Mouse (Mus musculus) cerebellum, adult 18-20 months (tissue): Measurements from ENCODE around the gene Sema4f.

Experiments
- DNase-seq, 2 experiments: peaks; one replicate each; pipeline ENCODE4 v3.0.0; 2021

Sema4f gene

DNA sequence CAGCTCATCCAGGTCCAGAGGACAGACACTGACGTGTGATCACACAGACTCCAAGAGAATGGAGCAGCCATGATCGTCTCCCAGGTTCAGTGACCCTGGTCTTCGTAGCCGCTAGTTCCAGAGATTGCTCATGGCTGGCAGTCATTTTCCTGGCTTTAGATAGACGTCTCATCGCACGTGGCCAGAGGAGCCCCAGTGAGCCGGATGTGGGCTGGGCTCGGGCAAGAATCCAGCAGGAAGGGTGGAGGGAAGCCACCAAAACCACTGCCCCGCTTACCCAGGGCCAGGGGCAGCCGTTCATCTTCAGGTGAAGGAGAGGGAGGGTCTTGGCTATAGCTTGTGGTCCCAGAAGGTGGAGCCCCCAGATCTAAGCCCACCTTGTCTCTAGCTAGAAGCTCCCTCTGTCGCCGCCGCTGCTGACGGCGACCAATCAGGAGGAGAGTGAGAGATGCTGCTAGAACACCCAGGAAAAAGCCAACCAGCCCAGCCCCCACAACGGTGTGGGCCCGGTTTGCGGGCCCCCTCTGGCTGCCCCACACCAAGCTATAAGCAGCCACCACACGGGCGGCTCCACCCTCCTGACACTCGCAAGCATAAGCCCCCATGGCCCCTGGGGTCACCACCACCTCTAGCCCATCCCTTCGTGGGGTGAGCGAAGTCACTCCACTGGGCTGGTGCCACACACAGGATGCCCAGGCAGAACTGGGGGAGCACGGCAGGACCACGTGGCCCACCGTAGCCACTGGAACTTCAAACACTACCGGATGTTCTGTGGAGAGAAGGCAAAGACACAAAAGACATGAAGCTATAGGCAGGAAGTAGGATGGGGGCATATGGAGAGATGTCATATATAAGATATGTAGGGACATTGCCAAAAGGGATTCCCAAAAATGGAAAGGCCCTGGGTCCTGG is 26.0 kb downstream of the Sema4f start:
- no peak for DNase-seq

DNA sequence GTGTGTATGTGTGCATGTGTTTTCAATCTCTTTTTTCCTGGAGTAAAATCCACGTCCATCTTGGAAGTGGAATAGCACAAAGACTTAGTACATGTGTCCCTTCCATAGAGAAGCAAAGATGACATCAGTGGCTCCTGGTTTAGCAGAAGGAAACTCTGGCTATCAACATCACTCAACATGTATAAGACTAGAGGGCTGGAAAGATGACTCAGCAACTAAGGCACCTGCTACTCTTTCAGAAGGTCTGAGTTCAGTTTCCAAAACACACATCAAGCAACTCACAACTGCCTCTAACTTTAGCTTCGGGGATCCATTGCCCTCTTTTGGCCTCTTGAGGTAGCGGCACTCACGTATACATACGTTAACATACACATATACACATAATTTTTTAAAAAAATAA is 28.3 kb downstream of the Sema4f start:
- no peak for DNase-seq

DNA sequence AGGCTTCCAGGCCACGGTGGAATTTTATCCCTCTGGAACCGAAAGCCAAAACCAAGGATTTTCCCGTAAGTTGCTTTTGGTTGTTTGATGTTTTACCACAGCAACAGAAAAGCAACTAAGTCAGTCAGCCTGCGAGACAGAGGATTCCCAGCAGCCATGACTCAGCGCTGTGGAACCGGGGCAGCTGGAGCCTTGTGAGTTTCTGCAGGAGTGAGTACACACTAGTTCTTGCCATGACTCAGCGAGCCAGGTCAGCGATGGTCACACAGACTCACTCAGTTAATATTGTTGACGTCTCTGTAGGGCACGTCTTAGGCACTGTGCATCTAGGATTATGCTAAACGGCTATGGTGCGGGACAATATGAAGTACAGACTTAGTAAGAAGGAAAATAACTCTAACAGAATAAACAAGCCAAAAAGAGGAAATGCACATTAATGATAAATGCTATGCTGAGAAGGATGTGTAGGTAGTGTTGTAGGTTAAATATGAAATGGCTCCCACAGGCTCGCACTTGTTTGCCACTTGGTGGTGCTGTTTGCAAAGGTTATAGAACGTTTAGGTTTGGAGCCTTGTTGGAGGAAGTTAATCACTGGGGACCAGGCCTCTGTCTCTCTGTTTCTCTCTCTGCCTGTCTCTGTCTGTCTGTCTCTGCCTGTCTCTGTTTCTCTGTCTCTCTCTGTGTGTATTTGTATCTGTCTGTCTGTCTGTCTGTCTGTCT is 30.3 kb downstream of the Sema4f start:
- DNase-seq = peak; percentile 64 to 70

DNA sequence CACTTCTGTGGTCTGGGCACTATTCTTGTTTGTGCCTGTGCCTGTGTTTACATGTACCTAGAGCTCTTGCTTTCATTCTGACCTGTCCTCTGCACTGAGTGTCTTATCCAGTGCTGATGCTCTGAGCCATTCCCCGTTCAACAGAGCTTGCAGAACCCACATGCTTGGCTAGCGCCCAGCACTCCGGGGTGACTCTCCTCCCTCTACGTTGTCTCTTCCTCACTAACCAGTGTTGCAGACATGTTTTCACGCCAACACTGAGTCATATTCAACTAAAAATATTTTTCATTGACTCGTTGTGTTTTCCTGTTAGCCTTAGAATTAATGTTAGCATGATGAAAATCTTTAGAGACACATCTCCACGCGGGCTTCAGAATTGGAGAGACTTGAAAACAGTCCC is 31.5 kb downstream of the Sema4f start:
- no peak for DNase-seq

DNA sequence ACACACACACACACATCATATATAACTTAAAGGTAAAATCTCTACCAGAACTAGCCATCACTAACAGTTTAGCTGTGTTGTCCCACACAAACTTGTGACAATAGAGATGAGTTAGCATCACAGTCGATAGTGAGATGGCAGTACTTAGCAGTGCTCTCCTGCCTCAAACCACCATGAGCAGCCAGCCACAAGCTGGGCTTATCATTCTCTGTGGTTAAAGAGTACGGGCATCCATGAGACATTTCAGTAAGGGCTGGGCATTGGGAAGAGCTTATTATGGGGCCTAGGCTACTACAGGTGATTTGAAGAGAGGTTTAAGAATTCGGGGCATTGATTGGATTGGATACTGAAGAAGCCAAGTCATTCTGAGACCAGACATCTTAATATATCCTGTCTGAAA is 32.6 kb downstream of the Sema4f start:
- DNase-seq = no peak

GRCm38 (mm10) chr6:82902559-82902958 is 37.0 kb downstream of the Sema4f start:
- no peak for DNase-seq

DNA sequence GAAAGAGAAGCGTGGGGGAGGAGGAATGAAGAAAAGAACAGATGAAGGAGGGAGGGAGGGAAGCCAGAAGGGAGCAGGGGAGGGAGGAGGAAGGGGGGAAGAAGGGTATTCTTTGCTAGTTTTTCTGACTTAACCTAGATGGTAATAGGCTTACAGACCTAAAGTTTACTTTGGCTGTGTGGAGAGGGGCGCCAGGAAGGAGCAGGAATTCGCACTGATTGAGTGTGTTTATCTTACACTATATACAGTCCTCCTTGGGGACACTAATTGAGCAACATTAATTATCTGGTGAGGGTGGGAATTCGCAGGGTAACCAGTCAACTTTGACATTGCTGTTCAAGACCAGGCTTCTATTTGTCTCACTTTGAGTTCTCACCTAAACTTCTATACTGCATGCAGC is 40.8 kb downstream of the Sema4f start:
- no peak for DNase-seq

DNA sequence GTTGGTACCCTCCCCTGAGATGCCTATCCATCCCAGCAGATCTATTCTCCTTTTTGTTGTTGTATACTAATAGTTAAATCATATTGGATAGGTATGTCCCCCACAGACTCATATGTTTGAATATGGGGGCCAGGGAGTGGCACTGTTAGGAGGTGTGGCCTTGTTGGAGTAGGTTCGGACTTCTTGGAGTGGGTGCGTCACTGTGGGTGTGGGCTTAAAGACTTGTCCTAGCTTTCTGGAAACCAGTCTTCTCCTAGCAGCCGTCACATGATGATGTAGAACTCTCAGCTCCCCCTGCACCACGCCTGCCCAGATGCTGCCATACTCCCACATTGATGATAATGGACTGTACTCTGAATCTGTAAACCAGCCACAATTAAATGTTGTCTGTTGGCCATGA is 41.3 kb downstream of the Sema4f start:
- no peak for DNase-seq

DNA sequence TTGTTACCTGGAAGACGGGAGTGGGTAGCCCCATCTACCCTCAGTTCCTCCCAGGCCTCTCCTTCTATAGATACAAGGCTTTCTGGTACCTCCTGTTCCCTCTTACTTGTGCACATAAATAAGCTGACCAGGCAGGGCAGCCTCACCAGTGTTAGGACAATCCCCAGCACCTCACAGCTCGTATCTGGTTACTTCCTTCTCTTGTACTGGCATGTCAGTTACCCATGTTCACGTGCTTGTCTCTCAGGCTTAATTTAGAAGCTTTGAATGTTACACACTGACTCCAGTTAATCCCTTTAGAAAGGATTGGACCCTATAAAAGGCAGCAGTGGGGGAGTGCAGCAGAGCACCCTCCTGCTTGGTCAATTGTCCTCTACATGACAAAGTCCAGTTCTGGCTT is 42.3 kb downstream of the Sema4f start:
- no peak for DNase-seq

DNA sequence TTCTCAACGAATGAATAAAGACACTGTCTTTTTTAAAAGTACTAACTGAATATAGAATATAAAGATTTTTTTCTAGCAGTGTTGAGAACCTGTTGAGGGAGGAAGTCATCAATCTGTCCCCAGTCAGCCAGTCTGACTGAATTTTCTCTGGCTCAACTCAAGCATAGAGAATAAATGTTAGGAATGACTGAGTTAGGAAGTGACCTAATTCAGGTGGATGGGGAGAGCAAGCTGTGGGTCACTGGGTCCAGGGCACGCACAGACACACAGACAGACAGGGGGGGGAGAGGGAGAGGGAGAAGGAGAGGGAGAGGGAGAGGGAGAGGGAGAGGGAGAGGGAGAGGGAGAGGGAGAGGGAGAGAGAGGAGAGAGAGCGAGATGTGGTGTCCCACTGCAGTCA is 46.2 kb downstream of the Sema4f start:
- no peak for DNase-seq

GRCm38 (mm10) chr6:82892540-82892939 is 47.0 kb downstream of the Sema4f start:
- DNase-seq = no peak

- DNase-seq = no peak
Observed at GRCm38 (mm10) chr6:82891488-82891887, 48.1 kb downstream of the Sema4f start.

- peak; percentile 8 to 19 for DNase-seq
Observed at GRCm38 (mm10) chr6:82886330-82886729, 53.2 kb downstream of the Sema4f start.

DNA sequence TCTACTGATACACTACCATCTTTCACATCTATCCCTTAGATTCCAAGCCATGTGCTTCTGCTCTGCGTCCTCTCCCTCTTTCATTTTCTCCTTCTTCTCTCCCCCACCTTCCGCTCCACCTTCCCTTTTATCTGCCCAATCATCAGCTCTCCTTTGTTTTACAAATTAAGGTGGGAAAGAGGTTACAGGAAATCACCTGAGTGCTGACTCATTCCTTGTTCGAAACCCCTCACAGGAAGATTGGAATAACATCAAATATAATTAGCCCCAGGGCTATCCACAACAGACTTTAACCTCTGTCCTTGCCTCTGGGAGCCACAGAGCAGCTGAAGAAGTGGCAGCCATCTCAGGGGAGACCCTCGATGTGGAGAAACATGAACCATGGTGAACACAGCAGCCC is 53.7 kb downstream of the Sema4f start:
- no peak for DNase-seq

GRCm38 (mm10) chr6:82885441-82885840 is 54.1 kb downstream of the Sema4f start:
- no peak for DNase-seq

DNA sequence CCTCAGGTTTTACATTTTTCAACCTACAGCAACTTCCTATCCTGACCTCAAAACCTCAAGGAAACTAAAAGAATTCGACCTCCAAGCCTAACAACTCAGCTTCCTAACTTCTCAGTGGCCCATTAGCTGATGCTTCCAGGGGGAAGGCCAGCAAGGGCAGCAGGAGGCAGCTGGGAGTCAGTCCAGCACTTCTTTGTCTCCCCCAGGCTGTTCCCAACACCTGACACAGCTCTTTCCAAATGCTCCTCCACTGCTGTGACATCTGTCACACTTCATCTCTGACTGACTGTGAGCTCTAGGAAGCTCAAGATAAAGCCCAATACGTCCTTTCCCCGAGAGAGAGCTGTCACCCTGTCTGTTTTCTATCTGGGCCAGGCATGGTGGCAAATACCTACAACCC is 55.0 kb downstream of the Sema4f start:
- peak in 1 of 2 experiments; percentile 8 for DNase-seq

DNA sequence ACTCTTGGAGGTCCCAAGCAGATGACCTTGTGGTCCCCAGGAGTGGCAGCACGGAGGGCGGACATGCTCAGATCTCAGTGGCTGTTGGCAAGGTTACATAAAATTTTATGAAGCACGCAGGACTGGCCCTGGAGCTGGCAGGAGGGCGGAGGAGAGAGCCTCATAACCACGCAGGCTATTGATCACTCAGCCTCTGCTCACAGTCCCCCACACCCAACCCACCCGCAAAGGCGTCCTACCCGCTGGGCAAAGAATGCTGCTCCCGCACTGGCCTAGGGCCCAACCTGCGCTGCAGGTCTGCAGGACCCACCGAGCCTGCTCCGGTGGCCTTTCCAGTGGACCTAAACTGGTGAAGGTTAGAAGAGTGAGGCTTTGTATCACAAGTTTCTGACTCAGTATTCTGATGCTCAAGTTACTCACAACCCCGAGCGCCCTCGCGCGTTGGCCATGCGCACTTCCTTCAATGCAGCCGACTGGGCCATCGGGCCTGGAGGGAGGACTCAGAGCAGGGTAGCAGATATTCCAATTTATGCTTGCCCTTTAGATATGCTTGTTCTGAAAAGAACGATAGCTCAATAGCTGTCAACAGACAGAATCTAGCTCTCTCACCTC is 58.0 kb downstream of the Sema4f start:
- peak; percentile 30 to 53 for DNase-seq

DNA sequence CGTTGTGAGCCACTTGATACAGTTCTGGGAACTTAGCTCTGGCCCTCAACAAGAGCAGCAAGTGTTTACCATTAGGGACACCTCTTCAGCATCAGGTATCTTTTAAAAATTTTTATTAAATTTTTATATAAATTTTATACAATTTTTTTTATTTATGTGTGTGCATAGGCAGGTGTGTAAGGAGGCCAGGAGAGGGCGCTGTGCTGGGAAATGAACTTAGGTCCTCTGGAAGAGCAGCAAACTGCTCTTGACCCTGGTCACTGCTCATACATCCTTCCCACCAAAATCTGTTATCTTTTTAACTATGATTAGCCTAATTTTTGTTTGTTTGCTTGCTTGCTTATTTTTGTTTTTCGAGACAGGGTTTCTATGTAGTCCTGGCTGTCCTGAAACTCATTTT is 58.8 kb downstream of the Sema4f start:
- DNase-seq = peak in 1 of 2 experiments; percentile 7

DNA sequence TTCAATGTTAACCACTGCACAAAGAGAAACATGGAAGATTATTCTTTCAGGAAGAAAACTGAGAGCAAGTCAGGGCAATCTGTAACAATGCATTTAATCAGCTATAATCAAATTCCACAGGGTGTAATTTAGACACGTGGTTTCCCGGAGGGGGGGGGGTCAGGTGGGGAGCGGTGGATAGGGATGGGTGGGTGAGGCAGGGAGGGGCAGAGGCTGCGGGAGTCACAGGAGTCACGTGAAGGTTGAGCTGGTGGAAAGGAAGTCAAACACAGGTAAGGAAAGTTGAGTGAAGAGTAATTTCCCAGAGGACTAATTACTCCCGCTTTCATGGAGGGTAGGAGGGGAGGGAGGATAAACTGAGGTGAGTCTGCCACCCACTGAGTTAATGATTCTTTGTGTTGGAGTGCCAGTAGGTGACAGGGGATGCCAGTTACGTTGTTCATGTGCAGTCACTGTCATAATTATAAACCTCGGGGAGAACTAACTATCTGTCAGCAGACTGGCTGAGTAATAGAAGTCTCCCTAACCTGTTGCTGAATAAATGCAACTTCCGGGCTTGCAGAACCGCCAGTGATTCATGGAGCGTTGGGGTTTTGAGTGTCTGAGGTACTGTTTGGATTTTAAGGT is 60.0 kb downstream of the Sema4f start:
- no peak for DNase-seq

DNA sequence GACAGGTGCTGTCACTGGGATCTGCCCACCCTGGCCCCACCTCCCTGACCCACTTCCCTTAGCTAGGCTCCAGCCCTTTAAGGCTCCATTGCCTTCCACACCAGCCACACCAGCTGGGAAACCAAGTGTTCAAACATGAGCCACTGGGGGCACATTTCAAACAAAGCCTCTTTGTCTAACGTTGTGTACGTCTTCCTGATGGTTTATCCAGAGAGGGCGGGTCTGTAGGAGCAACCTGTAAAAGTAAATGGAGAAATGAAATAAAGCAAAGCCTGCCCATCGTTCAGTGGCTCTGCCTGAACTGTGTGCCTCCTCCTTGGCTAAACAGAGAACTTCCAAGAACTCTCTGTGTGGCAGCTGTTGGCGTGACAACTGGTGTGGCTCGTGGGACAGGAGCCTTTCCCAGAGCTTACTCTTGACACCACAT is 64.0 kb downstream of the Sema4f start:
- DNase-seq = no peak

- DNase-seq = no peak
Observed at GRCm38 (mm10) chr6:82872332-82872707, 67.2 kb downstream of the Sema4f start.

DNA sequence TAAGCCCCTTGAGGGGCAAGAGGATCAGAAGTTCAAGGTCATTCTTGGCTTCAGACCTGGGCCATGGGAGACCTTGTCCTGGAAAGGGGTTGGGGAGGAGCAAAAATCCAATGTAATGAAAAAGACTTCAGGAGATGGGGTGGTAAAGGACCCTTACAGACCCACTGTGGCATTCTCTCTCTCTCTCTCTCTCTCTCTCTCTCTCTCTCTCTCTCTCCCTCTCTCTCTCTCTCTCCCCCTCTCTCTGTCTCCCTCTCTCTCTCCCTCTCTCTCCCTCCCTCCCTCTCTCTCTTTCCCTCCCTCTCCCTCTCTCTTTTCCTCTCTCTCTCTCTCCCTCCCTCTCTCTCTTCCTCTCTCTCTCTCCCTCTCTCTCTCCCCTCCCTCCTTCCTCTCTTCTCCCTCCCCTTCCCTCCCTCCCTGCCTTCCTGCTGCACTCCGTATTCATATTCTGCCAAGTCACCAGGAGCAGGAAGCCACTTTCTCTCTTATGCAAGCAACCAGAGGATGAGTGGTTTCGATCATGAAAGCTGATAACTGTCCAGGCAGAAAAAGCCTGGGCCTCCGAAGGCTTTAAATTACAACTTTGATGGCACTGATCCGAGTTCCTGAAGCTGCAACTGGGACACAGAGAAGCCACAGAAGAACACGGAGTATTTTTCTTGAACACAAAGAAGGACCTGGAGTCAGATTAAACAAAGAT is 67.8 kb downstream of the Sema4f start:
- DNase-seq = no peak

GRCm38 (mm10) chr6:82868476-82868875 is 71.1 kb downstream of the Sema4f start:
- no peak for DNase-seq
